Mouse (Mus musculus) heart, embryonic 10.5 days (tissue): ENCODE measurements around the gene L1td1. TPM values are rescaled to one million over a fixed set of nuclear protein-coding genes. Genes with fewer than 3 reads are reported as not detected.

Experiments
- DNase-seq: peaks from one replicate; pipeline ENCODE4 v3.0.0-alpha.2; 2017; ENCODE audit warnings: low spot score
- H3K27ac ChIP-seq: fragments of 300-500 bp; sonication (generic); 2 replicates; pipeline ENCODE4 v1.5.1; 2016; ENCODE audit warnings: mild to moderate bottlenecking
- H3K27me3 ChIP-seq: fragments of 300-500 bp; sonication (generic); 2 replicates; pipeline ENCODE4 v1.6.1; 2016; ENCODE audit warnings: mild to moderate bottlenecking; ENCODE audit not compliant: poor library complexity, insufficient read depth, severe bottlenecking
- H3K36me3 ChIP-seq: fragments of 300-500 bp; sonication (generic); 2 replicates; pipeline ENCODE4 v1.6.1; 2016; ENCODE audit warnings: mild to moderate bottlenecking, moderate library complexity
- H3K4me1 ChIP-seq: fragments of 300-500 bp; sonication (generic); 2 replicates; pipeline ENCODE4 v1.6.1; 2016; ENCODE audit warnings: mild to moderate bottlenecking
- H3K4me3 ChIP-seq: fragments of 300-500 bp; sonication (generic); 2 replicates; pipeline ENCODE4 v1.5.1; 2016; ENCODE audit warnings: mild to moderate bottlenecking, moderate library complexity
- H3K9me3 ChIP-seq: fragments of 300-500 bp; sonication (generic); 2 replicates; pipeline ENCODE4 v1.6.1; 2016; ENCODE audit warnings: mild to moderate bottlenecking, moderate library complexity
- WGBS: fragments of 180-500 bp; shearing (Covaris S2); methylation state at CpG from one replicate; pipeline ENCODE4 v1.1.7; 2016; 5-methylcytosine and 5-hydroxymethylcytosine counted together
- polyA plus RNA-seq: library from polyadenylated mRNA; unstranded; fragments of >200 nt; fragmentation: Nextera tagmentation; extraction: Ambion mirVana; gene quantifications from 2 replicates; pipeline ENCODE4 v1.2.1, GENCODE M21; 2016

The L1td1 gene
- polyA plus RNA-seq, 1 experiment from 2014 or later: 0.30 TPM

DNA sequence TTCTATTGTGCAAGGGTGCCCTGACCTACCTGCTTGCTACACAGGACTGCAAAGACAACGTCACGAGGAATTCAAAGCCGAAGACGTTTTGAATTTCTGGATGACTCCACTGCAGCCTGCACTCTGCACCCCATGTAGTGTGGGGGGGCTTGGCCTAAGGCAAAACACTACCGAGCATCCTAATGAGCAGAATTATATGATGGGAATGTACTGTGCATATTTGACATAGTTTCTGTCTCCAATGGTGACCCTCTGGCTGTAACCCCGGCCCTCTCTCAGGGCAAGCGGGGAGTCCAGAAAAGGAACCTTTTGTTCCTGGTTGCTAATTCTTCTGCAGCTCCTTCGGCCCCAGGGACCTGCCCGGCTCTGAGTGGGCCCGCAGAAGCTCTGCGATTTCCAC is 29.6 kb downstream of the L1td1 start:
- peaks cover 11% of the 10 kb centered on the region; the same call in 1 of the 2 replicates for H3K4me1 ChIP-seq
- no peak overlapping the region; the same call in 1 of the 2 replicates for H3K27ac ChIP-seq
- H3K27me3 ChIP-seq: no peaks in the 10 kb centered on the region
- WGBS: 70% methylated on average over 11 of the region's 11 CpGs
- no peak overlapping the region for H3K4me3 ChIP-seq
- no peaks in the 10 kb centered on the region for H3K36me3 ChIP-seq
- H3K9me3 ChIP-seq: no peaks in the 10 kb centered on the region
- DNase-seq: no peak

DNA sequence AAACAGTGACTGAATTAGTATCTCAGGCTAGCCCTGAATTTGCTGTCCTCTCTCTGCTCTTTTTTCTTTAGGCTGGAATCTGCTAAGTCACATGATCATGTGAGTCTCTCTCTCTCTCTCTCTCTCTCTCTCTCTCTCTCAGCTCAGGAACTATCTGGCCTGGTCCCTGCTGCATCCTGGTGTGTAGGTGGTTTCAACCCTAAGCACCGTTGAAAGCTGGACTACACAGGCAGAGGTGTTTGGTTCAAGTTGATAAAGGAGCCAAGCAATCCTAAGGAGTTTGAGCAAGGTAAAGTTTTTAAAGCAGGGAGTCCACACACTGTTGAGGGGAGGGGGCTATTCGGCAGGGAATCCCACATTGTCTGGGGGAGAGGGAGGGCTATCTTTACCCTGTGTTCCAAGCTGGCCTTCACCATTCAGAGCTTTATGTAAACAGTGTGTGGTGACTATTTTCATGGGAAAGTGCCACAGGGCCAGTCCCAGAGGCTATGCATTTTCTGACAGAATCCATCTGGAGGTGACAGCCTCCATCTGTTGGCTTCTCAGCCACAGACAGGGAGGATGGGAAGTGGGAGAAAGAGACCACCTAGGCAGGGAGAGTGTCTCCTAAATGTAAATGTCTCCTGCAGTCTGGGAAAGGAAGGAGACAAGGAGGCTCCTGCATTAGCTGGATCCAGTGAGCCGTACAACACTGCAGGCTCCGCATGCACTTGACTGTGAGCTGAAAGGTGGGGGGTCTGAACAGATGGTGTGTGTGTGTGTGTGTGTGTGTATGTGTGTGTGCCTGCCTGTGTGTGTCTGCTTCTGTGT is 31.7 kb downstream of the L1td1 start:
- Histone ChIP-seq H3K4me1 (peaks cover 11% of the 10 kb centered on the region; the same call in 1 of the 2 replicates), H3K27ac (peak overlapping the region; percentile 77), H3K36me3 (no peaks in the 10 kb centered on the region), H3K4me3 (no peak overlapping the region), H3K27me3 (no peaks in the 10 kb centered on the region), H3K9me3 (no peaks in the 10 kb centered on the region)
- DNase-seq: peak; percentile 74
- 53% methylated on average over 4 of the region's 4 CpGs for WGBS

DNA sequence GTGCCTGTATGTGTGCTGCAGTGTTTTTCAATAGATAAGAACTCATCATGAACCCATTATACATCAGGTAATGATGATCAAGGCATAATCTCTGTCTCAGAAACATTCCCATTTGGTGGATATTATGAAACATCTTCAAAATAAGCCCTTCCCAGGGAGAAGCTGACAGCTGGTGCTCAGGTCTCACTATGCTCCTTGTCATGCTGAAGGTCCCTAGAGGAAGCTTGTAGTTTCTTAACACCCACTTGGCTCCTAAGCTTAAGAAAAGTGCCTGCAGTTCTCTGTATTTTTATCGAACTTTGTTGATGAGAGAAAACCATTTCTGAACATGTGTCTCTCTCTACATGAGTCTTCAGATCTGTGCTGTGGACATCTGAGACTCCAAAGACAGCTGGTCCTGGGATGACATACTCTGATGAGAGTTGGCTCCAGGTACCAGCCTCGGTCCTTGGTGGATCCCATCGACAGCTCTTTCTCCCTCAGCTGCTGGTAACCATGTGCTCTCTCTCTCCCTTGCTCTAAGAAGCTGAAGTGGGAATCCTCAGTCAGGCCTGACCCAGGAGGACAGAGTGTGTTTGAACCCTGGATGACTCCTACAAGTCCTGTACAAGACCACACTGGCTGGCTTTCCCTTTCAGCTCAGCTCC is 32.5 kb downstream of the L1td1 start:
- H3K9me3 ChIP-seq: no peaks in the 10 kb centered on the region
- no peaks in the 10 kb centered on the region for H3K27me3 ChIP-seq
- H3K4me1 ChIP-seq: peaks cover 11% of the 10 kb centered on the region; the same call in 1 of the 2 replicates
- DNase-seq: peak; percentile 68
- peak overlapping the region; percentile 17; the same call in 1 of the 2 replicates for H3K27ac ChIP-seq
- WGBS: 66% methylated on average over 3 of the region's 3 CpGs
- H3K36me3 ChIP-seq: no peaks in the 10 kb centered on the region
- no peak overlapping the region for H3K4me3 ChIP-seq

DNA sequence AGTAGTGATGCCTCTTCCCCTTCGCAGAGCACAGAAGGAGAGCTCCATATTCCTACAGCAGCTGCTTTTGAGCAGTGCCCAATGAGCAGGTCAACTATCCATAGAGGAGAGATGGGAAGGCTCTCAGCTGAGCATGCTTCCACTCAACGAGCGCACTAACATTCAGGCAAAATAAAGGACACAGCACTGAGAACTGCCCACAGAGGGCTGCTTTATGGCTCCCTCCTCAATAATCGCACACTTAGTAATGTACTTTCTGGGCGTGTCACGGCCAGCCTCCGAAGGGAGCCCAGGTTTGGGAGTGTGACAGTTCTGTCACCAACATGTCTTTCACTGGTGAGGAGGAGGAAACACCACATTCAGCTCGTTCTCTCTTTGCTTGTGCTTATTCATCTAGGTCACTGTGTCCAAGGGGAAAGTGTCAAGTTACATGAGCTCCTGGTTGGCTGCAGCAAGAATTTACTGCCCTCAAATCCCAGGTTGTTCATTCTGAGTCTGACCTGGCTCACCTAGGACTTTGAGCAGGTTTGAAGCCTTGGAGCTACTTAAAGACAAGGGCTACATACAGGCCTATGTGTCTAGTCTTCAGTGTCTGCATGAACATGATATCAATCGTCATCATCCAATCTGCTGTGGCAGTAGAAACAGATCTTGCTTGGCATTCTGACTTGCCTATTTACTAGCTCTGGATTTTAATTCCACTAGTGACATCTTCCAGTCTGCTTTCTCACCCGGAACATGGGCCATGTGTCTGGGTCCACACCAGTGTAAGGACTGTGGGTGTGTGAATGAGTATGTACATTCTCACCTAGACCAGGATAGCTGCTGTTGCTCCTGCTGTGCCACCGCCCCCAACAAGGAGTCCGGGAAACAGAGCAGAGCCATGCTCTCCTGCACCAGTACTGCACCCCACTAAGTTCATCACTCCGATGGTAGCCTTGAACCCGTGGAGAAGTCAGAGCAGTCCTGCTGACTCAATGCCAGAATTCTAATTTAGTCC is 40.9 kb downstream of the L1td1 start:
- Histone ChIP-seq H3K27ac (no peak overlapping the region), H3K4me1 (peaks cover 12% of the 10 kb centered on the region), H3K9me3 (no peaks in the 10 kb centered on the region), H3K4me3 (no peak overlapping the region), H3K27me3 (no peaks in the 10 kb centered on the region), H3K36me3 (peaks cover 3% of the 10 kb centered on the region; the same call in 1 of the 2 replicates)
- WGBS: 73% methylated on average over 14 of the region's 14 CpGs
- peak; percentile 67 for DNase-seq

DNA sequence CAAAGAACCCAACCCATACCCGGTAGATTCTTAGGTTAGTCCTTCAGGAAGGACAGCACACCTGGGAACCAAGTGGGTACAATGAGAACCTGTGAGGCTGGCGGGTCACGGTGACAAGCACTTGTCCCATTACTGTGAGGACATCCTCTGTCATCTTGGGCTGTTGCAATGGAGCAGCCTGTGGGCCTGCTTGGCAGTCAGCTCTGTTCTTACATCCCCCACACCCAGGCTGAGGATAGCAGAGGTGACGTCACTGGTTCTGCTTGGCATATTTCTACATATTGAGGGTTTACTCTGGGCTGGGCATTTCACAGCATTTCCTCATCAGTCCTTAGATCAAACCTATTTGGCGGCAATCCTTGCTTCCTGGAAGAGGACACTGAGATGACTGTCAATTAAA is 47.3 kb downstream of the L1td1 start:
- Histone ChIP-seq H3K36me3 (no peaks in the 10 kb centered on the region), H3K27me3 (peaks cover under 1% of the 10 kb centered on the region), H3K4me1 (peaks cover 18% of the 10 kb centered on the region), H3K27ac (no peak overlapping the region), H3K4me3 (no peak overlapping the region), H3K9me3 (no peaks in the 10 kb centered on the region)
- 91% methylated on average over 5 of the region's 5 CpGs for WGBS
- peak; percentile 64 for DNase-seq

DNA sequence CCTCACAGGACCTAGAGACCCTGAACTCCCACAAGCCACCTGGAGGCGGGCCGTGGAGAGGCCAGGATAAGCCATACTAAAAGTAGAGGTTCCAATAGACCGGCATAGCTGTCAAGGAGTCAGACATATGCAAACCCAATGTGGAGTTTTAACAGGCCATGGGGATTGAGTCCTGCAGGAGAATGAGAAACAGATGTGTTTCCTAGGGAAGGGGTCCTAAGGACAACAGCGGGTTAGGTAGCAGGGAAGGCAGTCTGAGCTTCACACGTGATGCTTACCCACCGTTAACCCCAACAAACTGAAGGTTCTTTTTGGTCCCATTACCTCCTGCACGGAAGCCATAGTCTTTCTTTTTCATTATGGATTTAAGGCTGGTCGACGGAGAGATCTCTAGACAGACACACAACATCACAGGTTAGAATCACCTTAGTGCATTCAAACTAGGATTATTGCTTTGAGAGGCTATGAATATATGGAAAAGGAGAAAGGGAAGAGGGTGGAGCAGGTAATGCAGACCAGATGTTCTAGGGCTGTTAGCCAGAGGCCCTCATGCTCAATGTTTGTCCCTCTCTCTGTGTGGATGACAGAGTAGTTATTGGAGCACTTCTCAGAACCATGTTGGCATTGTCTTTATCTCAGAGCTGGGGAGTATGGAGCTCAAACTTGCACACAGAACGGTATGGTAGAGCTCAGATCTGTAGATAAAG is 50.3 kb downstream of the L1td1 start:
- WGBS: 79% methylated on average over 10 of the region's 10 CpGs
- Histone ChIP-seq H3K27me3 (peaks cover 14% of the 10 kb centered on the region), H3K27ac (no peak overlapping the region), H3K4me3 (no peak overlapping the region), H3K4me1 (peaks cover 28% of the 10 kb centered on the region), H3K9me3 (no peaks in the 10 kb centered on the region), H3K36me3 (no peaks in the 10 kb centered on the region)
- no peak for DNase-seq

DNA sequence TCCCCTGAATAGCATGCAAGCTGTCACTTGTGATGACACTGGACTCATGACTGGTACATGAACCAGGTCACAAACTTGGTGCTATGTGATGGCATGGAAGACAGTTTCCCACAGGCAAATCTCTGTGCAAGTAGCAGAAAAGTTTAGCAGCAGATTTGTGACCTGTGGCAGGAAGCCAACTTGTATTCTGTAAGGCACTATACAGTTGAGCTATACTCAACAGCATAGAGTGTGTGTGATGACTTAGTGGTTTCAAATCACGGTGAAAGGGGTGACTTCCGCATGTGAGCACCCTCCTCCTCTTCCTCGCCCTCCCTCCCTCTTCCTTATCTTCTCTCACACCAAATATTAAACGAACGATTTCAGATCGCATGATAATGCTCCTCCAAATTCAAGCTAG is 50.9 kb downstream of the L1td1 start:
- Histone ChIP-seq H3K4me1 (peaks cover 28% of the 10 kb centered on the region), H3K9me3 (no peaks in the 10 kb centered on the region), H3K27ac (no peak overlapping the region), H3K36me3 (no peaks in the 10 kb centered on the region), H3K27me3 (peaks cover 14% of the 10 kb centered on the region), H3K4me3 (peak overlapping the region; percentile 42; the same call in 1 of the 2 replicates)
- no peak for DNase-seq
- WGBS: 67% methylated on average over 6 of the region's 6 CpGs

DNA sequence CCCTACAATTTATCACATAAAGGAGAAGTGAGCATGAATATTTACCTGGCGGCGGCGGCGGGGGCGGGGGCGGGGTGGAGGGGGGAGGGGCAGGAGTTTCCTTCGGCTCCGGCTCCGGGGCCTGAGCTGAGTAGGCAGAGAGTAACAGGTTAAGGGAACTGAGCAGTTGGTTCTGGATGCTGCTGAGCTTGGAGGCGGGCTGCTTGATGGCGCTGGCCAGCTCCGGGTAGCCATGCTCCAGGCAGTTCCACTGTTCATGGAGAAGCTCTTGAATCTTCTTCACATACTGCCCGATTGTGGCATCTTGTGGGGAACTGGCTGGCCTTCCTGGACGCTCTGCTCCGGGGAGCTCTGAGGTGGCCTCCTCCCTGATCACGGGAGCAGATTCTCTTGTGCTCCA is 51.7 kb downstream of the L1td1 start:
- Histone ChIP-seq H3K4me3 (peak overlapping the region; percentile 42), H3K9me3 (no peaks in the 10 kb centered on the region), H3K27ac (0 out of 2 replicates have a peak overlapping the region, but pooled peaks have one; percentile 30), H3K27me3 (peaks cover 14% of the 10 kb centered on the region), H3K36me3 (no peaks in the 10 kb centered on the region), H3K4me1 (peaks cover 28% of the 10 kb centered on the region)
- no peak for DNase-seq
- WGBS: 5% methylated on average over 16 of the region's 16 CpGs

DNA sequence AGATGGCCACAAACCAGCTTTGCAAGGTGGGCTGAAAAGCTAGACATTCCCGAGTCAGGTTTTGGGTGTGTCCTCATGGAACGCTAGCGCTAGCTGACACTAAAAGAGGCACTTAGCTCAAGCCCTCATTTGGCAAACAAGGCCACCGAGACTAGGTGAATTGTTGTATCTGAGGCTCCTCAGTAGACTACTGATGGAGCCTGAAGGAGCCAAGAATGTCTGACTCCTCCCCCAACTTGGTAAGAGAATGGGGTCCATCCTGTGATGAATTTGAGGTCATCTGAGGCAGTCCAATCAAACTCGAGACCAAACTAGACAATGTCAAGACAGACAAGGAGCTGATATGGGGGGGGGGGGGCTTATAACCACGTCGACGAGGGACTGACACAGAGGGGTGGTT is 59.3 kb downstream of the L1td1 start:
- WGBS: 45% methylated on average over 8 of the region's 8 CpGs
- H3K27ac ChIP-seq: no peak overlapping the region
- no peak for DNase-seq

DNA sequence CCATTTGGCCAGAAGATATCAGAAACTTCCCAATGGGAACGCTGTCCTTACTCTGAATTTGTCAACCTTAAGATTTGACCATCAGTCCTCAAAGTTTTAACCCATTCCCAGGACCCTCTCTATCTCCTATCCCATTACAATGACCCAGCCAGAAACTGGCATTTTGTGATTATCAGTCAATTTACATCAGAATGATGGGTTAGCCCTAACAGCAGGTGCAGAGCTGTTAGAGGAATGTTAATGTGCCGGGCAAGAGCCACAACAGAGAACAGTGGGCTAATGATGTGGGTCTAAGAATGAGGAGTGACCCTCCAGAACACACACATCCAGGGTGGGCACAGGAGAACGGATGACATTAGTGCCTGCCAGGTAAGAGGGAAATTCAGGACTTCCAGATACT is 59.7 kb downstream of the L1td1 start:
- H3K9me3 ChIP-seq: no peaks in the 10 kb centered on the region
- peaks cover 5% of the 10 kb centered on the region for H3K4me1 ChIP-seq
- 41% methylated on average over 3 of the region's 3 CpGs for WGBS
- peaks cover 17% of the 10 kb centered on the region for H3K27me3 ChIP-seq
- DNase-seq: no peak
- no peak overlapping the region for H3K27ac ChIP-seq
- H3K36me3 ChIP-seq: no peaks in the 10 kb centered on the region
- H3K4me3 ChIP-seq: no peak overlapping the region

More for the DNA sequence above, 59.3 kb downstream of the L1td1 start:
- Histone ChIP-seq H3K9me3 (no peaks in the 10 kb centered on the region), H3K4me1 (peaks cover 5% of the 10 kb centered on the region), H3K27me3 (peaks cover 17% of the 10 kb centered on the region), H3K36me3 (no peaks in the 10 kb centered on the region), H3K4me3 (no peak overlapping the region)
